Mouse (Mus musculus) bone marrow, adult 2 months (tissue): ENCODE measurements around the gene Cnfn. TPM values are rescaled to one million over a fixed set of nuclear protein-coding genes. Genes with fewer than 3 reads are reported as not detected.

Source experiments
- H3K27ac ChIP-seq: fragments of 200-500 bp; 2 replicates; pipeline ENCODE4 v1.5.1; 2012; ENCODE audit warnings: low read depth, mild to moderate bottlenecking, control low read depth, inconsistent platforms, low read length; ENCODE audit not compliant: control insufficient read depth, poor library complexity, insufficient read depth
- H3K4me1 ChIP-seq: fragments of 200-500 bp; 2 replicates; pipeline ENCODE4 v1.6.1; 2011; ENCODE audit warnings: low read length; ENCODE audit not compliant: control insufficient read depth, insufficient read depth
- H3K4me3 ChIP-seq: fragments of 200-500 bp; replicated peaks from 2 replicates; pipeline ENCODE3; 2011; ENCODE audit warnings: mild to moderate bottlenecking, low read depth, low read length, control low read depth; ENCODE audit not compliant: control insufficient read depth
- CTCF ChIP-seq: fragments of 200-500 bp; IDR thresholded peaks from 2 replicates; pipeline ENCODE4 v1.5.1; 2011; ENCODE audit warnings: low read length, control low read depth; ENCODE audit not compliant: control insufficient read depth, insufficient read depth
- POLR2A ChIP-seq: fragments of 200-500 bp; IDR thresholded peaks from 2 replicates; pipeline ENCODE4 v1.6.1; 2011; ENCODE audit warnings: low read depth, mild to moderate bottlenecking, control low read depth, low read length, borderline replicate concordance; ENCODE audit not compliant: control insufficient read depth
- WGBS: fragments of 180-500 bp; shearing (Covaris S2); methylation state at CpG from one replicate; pipeline ENCODE4 v1.1.7; 2018; 5-methylcytosine and 5-hydroxymethylcytosine counted together
- polyA plus RNA-seq: library from polyadenylated mRNA; stranded (reverse); fragments of >200 nt; gene quantifications from 2 replicates; pipeline ENCODE4 v1.2.4, GENCODE M21; 2011; ENCODE audit warnings: low replicate concordance; ENCODE audit not compliant: missing spikeins, insufficient read depth, insufficient read length

The Cnfn gene
- polyA plus RNA-seq, 1 experiment: not detected

GRCm38 (mm10) chr7:25385850-25386555 lies 16.5 kb upstream of the Cnfn start:
- 5% methylated on average over 12 of the region's 12 CpGs for WGBS
- TF ChIP-seq POLR2A (no peak), CTCF (no peak)
- H3K4me3 ChIP-seq: no peak overlapping the region
- peaks cover 11% of the 10 kb centered on the region for H3K4me1 ChIP-seq
- H3K27ac ChIP-seq: peak overlapping the region; percentile 74

DNA sequence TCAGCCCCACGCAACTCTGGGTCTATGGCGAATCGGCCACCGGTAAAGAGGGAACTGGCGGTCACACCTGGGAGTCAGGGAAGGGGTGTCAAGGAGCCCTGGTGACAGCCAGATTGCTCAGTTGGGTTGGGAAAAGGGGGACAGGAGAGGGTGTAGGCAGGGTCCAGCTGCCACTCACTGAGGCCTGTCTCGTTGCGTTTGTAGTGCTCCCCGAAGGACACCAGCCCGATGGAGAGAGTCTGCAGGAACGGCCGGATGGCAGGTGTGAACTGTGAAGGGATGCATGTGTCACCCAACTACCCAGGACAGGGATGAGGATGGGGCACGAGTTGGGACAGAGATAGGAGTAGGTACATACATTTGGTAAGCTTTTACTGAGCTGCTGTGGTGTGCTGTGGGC lies 15.7 kb upstream of the Cnfn start:
- 55% methylated on average over 12 of the region's 12 CpGs for WGBS
- TF ChIP-seq POLR2A: no peak
- no peak for TF ChIP-seq CTCF
- Histone ChIP-seq H3K27ac (peak overlapping the region; percentile 74), H3K4me1 (peaks cover 11% of the 10 kb centered on the region), H3K4me3 (no peak overlapping the region)

DNA sequence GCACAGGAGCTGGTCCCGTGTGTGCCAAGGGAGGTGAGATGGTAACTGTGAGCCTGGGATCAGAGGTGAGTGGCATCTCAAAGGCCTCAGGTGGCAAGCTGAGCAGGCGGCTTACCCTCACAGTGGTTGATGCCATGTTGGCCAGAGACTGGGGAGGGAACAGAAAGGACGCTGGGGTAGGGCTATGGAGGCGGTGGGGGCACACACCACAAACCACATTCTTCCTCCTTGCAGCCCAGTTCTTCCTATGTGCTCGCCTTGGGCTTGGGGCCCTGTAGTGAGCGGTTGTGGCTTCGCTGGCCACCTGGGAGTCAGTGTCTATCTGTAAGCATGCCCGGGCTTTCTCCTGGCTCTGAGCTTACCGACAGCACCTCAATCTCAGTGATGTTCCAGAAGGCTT lies 15.3 kb upstream of the Cnfn start:
- peak overlapping the region; percentile 74 for H3K27ac ChIP-seq
- WGBS: 19% methylated on average over 9 of the region's 9 CpGs
- peaks cover 11% of the 10 kb centered on the region for H3K4me1 ChIP-seq
- peak; percentile 25; the same call in 1 of the 2 replicates for TF ChIP-seq POLR2A
- TF ChIP-seq CTCF: no peak
- H3K4me3 ChIP-seq: no peak overlapping the region

DNA sequence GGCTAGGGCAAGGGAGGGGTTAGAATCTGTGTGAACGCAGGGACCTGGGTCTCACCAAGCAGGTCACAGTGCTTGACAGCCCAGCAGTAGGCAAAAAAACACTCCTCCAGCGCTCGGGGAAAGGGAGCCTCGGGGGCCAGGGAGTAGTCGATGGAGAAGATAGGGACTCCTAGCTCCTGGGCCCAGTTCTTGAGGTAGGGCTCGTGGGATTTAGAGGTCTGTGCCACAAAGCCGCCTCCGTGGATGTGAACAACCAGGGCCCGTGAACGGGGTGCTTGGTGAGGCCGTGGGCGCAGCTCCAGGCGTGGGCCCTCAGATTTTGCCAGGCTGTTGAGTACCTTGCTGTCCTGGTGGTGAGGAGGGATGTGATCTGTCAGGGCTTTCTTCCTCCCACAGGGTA lies 14.8 kb upstream of the Cnfn start:
- WGBS: 73% methylated on average over 13 of the region's 13 CpGs
- H3K27ac ChIP-seq: peak overlapping the region; percentile 74; the same call in 1 of the 2 replicates
- peaks cover 11% of the 10 kb centered on the region for H3K4me1 ChIP-seq
- no peak overlapping the region for H3K4me3 ChIP-seq
- TF ChIP-seq POLR2A: no peak
- no peak for TF ChIP-seq CTCF

DNA sequence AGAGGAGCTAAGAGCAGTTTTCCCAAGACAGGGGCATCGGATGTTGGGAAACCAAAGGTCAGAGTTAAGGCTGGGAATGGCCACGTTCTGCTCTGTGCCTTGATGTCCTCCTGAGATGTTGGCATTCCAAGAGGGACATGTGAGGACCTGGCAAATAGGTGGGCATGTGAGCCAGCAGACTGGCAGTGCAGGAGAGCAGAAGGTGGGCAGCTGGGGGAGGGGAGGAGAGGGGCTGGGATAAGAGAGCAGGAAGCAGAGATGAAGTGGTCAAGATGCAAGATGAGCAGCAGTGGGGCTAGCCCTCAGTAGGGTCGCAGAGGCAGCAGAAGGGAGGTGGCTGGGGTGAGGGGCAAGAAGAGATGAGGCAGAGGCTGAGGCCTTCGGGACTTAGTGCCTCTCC lies 14.4 kb upstream of the Cnfn start:
- TF ChIP-seq CTCF (no peak), POLR2A (no peak)
- no peak overlapping the region for H3K27ac ChIP-seq
- 82% methylated on average over 4 of the region's 4 CpGs for WGBS
- peaks cover 11% of the 10 kb centered on the region for H3K4me1 ChIP-seq
- no peak overlapping the region for H3K4me3 ChIP-seq

DNA sequence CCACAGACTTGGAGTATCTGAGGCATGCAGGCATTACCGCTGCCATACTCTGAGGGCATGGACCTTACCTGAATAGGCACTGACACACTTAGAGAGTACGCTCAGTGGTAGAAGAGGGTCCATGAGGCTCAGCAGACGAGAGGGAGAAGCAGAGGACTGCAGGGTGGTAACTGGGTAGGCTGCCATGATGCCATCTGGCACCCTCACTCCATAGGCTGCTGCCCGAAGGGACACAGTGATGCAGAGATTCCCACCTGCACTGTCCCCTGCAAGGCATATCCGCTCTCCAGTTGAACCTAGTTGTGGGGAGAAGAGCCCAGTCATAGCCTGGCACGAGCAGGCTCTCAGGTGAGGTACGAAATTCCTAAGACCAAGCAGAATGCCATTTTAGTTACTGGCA lies 13.9 kb upstream of the Cnfn start:
- Histone ChIP-seq H3K4me3 (no peak overlapping the region), H3K27ac (no peak overlapping the region), H3K4me1 (peaks cover 11% of the 10 kb centered on the region)
- no peak for TF ChIP-seq CTCF
- 84% methylated on average over 7 of the region's 7 CpGs for WGBS

DNA sequence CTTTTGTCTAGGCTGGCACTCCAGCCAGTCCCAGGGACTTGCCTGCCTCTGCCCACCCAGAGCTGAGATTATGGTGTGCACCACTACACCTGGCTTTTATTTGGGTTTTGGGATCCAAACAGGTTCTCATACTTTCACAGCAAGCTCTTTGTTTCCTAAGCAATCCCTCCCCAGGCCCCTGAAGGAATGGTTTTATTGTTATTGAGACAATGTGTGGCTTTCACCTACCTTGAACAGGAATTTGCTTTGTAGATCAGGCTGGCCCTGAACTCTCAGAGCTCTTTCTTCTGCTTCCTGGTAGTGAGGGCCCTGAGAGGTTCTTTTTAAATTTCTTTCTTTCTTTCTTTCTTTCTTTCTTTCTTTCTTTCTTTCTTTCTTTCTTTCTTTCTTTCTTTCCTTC lies 13.0 kb upstream of the Cnfn start:
- no peak overlapping the region for H3K27ac ChIP-seq
- no peak for TF ChIP-seq CTCF
- no peak for TF ChIP-seq POLR2A
- peaks cover 11% of the 10 kb centered on the region for H3K4me1 ChIP-seq

DNA sequence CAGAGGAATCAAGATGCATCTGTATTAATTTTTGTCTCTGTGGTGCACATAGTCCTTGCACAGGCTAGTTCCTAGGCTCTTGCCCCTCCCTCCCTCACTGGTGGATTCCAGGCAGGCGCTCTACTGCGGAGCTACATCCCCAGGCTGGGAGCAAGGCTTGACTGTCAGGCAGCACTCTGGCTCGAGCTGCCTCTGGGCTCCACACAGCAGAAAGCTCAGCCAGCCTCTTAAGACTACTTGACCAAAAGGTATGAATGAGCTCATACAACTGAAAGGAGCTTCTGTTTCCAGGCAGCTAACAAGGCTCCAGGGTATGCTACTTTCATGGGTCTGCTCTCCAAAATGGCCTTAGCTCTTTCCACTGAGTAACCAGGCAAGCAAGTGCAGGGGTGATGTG lies 11.8 kb upstream of the Cnfn start:
- Histone ChIP-seq H3K4me3 (no peak overlapping the region), H3K4me1 (peaks cover 11% of the 10 kb centered on the region), H3K27ac (no peak overlapping the region)
- WGBS: 87% methylated on average over 3 of the region's 3 CpGs
- TF ChIP-seq CTCF: no peak
- TF ChIP-seq POLR2A: no peak

More for the DNA sequence above, 13.0 kb upstream of the Cnfn start:
- H3K4me3 ChIP-seq: no peak overlapping the region

GRCm38 (mm10) chr7:25380392-25381283 lies 11.1 kb upstream of the Cnfn start:
- no peak overlapping the region for H3K4me3 ChIP-seq
- WGBS: 73% methylated on average over 18 of the region's 18 CpGs
- no peak overlapping the region for H3K27ac ChIP-seq
- TF ChIP-seq POLR2A: no peak
- TF ChIP-seq CTCF: no peak
- peaks cover 10% of the 10 kb centered on the region for H3K4me1 ChIP-seq
